In the genomic region with DNA sequence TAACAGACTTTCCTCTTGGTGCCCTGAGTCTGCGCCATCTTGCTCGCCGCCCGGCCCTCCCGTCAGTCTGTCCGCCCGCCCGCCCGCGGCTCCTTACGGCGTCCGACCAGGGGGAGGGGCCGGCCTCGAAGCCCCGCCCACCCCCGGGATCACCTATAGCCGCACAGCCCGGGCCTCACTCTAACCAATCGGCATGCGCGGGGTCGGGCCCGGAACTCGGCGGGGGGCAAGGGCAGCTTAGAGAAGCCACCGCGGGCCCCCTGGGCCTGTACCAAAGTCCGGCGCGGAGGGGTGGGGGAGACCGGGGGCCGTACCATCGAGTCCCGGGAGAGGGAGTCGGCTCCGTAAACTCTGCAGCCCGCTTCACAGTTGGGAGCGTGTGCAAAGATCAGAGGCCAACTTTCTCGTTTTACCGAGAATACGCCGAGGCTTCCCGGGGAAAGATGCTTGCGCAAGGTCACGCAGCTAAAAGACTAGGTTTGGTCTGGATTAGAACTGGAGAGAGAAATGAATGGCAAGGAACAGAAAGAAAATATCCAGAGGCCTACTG, we compare ENCODE assay signal across 1 mouse cellular context.
A peak's percentile ranks its signal among the peaks of the same experiment; 100 is the strongest.
TF ChIP-seq lines count a peak whose summit lies in the region.

Gene Hdac1 (minus strand): TSS at position 122 of the 550 bp plus-strand sequence.

TF ChIP-seq in CH12.LX, 34 proteins besides CTCF, POLR2A, EP300 and RAD21 (continued from another document):
- TF ChIP-seq USF1 (IDR thresholded peaks at IDR 0.05; ENCODE audit: low read depth, low read length): no peak
- TF ChIP-seq JUND (conservative IDR thresholded peaks at IDR 0.05; ENCODE audit: low read depth, low read length): no peak
- peak; percentile 78 for TF ChIP-seq IRF4 (IDR thresholded peaks at IDR 0.05; ENCODE audit: low read depth, low read length)
- TF ChIP-seq ZMIZ1 (IDR thresholded peaks at IDR 0.05; ENCODE audit: low read depth, low read length): peak; percentile 89
- TF ChIP-seq RCOR1 (conservative IDR thresholded peaks at IDR 0.05; ENCODE audit: low read depth, low read length): no peak
- TF ChIP-seq ZNF384 (IDR thresholded peaks at IDR 0.05; ENCODE audit: low read depth, low read length): no peak
- TF ChIP-seq CHD1 (IDR thresholded peaks at IDR 0.05; ENCODE audit: low read depth, low read length): peak; percentile 99
- no peak for TF ChIP-seq JUN (IDR thresholded peaks at IDR 0.05; ENCODE audit: insufficient read depth, low read depth, low read length)
- no peak for TF ChIP-seq TBP (conservative IDR thresholded peaks at IDR 0.05; ENCODE audit: low read depth, low read length)
- no peak for TF ChIP-seq USF2 (conservative IDR thresholded peaks at IDR 0.05; ENCODE audit: low read depth, low read length)
- TF ChIP-seq BHLHE40 (IDR thresholded peaks at IDR 0.05; ENCODE audit: low read depth, low read length): no peak; the same call in 1 of the 2 replicates
- TF ChIP-seq CHD2 (IDR thresholded peaks at IDR 0.05; ENCODE audit: low read length): 0 out of 2 replicates have a peak, but pooled peaks have one; percentile 67
- no peak for TF ChIP-seq KAT2A (IDR thresholded peaks at IDR 0.05; ENCODE audit: insufficient replicate concordance, low read length)
- TF ChIP-seq NELFE (IDR thresholded peaks at IDR 0.05; ENCODE audit: low read depth, low read length): peak; percentile 66
- no peak for TF ChIP-seq E2F4 (IDR thresholded peaks at IDR 0.05; ENCODE audit: insufficient replicate concordance, low read depth, low read length)
- TF ChIP-seq GABPA (IDR thresholded peaks at IDR 0.05; ENCODE audit: insufficient replicate concordance, low read depth, low read length): no peak
- peak; percentile 68 for TF ChIP-seq HCFC1 (IDR thresholded peaks at IDR 0.05; ENCODE audit: low read depth, low read length)
TF ChIP-seq in CH12.LX: peak in this region for 14.
